Mouse (Mus musculus) CH12.LX (cell line): ENCODE results near the gene Zfp787.
A peak's percentile ranks its signal among the peaks of the same experiment; 100 is the strongest.

Experiments
- CTCF ChIP-seq, 2 experiments: IDR thresholded peaks in 1 of 2; conservative IDR thresholded peaks in 1 of 2; 2 replicates each; pipeline ENCODE4 v1.5.1; 2011 to 2012; ENCODE audit warnings: low read depth in 2 of 2, low read length in 2 of 2, improper control_type of control experiment in 1 of 2, inconsistent platforms in 1 of 2, mild to moderate bottlenecking in 1 of 2, moderate library complexity in 1 of 2
- EP300 ChIP-seq: IDR thresholded peaks from 2 replicates; pipeline ENCODE4 v1.6.1; 2011; ENCODE audit warnings: low read length, improper control_type of control experiment
- KAT2A ChIP-seq: IDR thresholded peaks from 2 replicates; pipeline ENCODE4 v1.6.1; 2012; ENCODE audit warnings: low read length, improper control_type of control experiment, inconsistent platforms; ENCODE audit not compliant: insufficient replicate concordance
- NELFE ChIP-seq: IDR thresholded peaks from 2 replicates; pipeline ENCODE4 v1.6.1; 2011; ENCODE audit warnings: low read depth, low read length, improper control_type of control experiment
- POLR2A ChIP-seq: IDR thresholded peaks from 2 replicates; pipeline ENCODE4 v1.6.1; 2011; ENCODE audit warnings: low read depth, mild to moderate bottlenecking, improper control_type of control experiment, low read length
- POLR2AphosphoS2 ChIP-seq: IDR thresholded peaks from 2 replicates; pipeline ENCODE4 v1.6.1; 2011; ENCODE audit warnings: low read depth, low read length, improper control_type of control experiment
- RAD21 ChIP-seq: IDR thresholded peaks from 2 replicates; pipeline ENCODE4 v1.6.1; 2011; ENCODE audit warnings: low read depth, mild to moderate bottlenecking, low read length, improper control_type of control experiment, moderate library complexity
- USF1 ChIP-seq: IDR thresholded peaks from 2 replicates; pipeline ENCODE4 v1.6.1; 2014; ENCODE audit warnings: low read depth, mild to moderate bottlenecking, inconsistent platforms, low read length, improper control_type of control experiment

GRCm38 (mm10) chr7:6172674-6173244, 17.0 kb upstream of the Zfp787 start:
- TF ChIP-seq CTCF (conservative IDR thresholded peaks at IDR 0.05 in 1 of 2, IDR thresholded peaks at IDR 0.05 in 1 of 2; ENCODE audit: low read depth in 2 of 2, low read length in 2 of 2) (no peak), EP300 (no peak), USF1 (no peak), KAT2A (no peak), POLR2AphosphoS2 (no peak), POLR2A (peak; percentile 35), RAD21 (no peak), NELFE (no peak)
